Mouse (Mus musculus): ENCODE measurements around the gene Myadm.
A peak's percentile ranks its signal among the peaks of the same experiment; 100 is the strongest.
"Not testable (repeated sequence)": the region's sequence is repeated elsewhere in the genome, so short reads cannot be mapped to it uniquely, and the experiment has no call there.

Gene Myadm

GRCm38 (mm10) chr7:3290257-3291033, 1.6 kb downstream of the Myadm start:
- DNase-seq (ENCODE audit: low spot score): peak; percentile 86

GRCm38 (mm10) chr7:3291197-3291596, 2.3 kb downstream of the Myadm start:
- no peak for DNase-seq (ENCODE audit: low spot score)

- DNase-seq (ENCODE audit: low spot score): no peak
Observed at GRCm38 (mm10) chr7:3291764-3292163, 2.9 kb downstream of the Myadm start.

GRCm38 (mm10) chr7:3292271-3292670, 3.4 kb downstream of the Myadm start:
- not testable (repeated sequence) for DNase-seq (ENCODE audit: low spot score)

- no peak for DNase-seq (ENCODE audit: low spot score)
Observed at GRCm38 (mm10) chr7:3292791-3293190, 3.9 kb downstream of the Myadm start.

- DNase-seq (ENCODE audit: low spot score): no peak
Observed at GRCm38 (mm10) chr7:3294794-3295193, 5.9 kb downstream of the Myadm start.

- DNase-seq (ENCODE audit: low spot score): no peak
Observed at GRCm38 (mm10) chr7:3295321-3296110, 6.6 kb downstream of the Myadm start.

- no peak for DNase-seq (ENCODE audit: low spot score)
Observed at GRCm38 (mm10) chr7:3296711-3297110, 7.8 kb downstream of the Myadm start.

GRCm38 (mm10) chr7:3299941-3300617, 11.2 kb downstream of the Myadm start:
- DNase-seq (ENCODE audit: low spot score): no peak

DNA sequence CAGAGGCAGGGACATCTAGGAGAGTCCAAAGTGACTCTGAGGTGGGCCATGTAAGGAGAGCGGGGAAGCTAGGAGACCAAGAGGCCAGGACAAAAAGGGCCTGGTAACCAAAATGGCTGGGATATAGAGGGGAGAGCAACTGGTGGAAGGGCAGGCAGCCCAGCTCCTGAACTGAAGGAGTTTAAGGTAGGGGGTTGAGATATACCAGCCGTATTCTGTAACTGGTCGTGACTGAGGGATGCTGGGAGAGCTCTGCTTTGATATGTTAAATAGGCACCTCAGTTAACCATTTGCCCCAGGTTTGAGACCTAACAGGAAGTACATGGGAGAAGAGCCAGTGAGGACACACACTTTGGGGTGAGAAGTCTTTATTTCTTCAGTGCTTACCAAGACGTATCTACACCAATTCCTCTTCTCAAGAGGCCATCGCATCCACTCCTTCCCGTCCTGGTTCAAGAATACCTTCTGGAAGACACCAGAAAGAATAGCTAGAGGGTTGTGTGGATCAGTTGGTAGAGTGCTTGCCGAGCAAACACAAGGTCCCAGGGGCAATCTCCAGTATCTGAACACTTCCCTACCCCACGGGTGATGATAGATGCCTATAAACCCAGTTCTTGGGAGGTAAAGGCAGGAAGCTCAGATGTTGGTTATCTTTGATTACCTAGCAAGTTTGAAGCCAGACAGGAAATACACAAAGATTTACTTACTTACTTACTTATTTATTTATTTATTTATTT, 12.2 kb downstream of the Myadm start:
- DNase-seq (ENCODE audit: low spot score): no peak

DNA sequence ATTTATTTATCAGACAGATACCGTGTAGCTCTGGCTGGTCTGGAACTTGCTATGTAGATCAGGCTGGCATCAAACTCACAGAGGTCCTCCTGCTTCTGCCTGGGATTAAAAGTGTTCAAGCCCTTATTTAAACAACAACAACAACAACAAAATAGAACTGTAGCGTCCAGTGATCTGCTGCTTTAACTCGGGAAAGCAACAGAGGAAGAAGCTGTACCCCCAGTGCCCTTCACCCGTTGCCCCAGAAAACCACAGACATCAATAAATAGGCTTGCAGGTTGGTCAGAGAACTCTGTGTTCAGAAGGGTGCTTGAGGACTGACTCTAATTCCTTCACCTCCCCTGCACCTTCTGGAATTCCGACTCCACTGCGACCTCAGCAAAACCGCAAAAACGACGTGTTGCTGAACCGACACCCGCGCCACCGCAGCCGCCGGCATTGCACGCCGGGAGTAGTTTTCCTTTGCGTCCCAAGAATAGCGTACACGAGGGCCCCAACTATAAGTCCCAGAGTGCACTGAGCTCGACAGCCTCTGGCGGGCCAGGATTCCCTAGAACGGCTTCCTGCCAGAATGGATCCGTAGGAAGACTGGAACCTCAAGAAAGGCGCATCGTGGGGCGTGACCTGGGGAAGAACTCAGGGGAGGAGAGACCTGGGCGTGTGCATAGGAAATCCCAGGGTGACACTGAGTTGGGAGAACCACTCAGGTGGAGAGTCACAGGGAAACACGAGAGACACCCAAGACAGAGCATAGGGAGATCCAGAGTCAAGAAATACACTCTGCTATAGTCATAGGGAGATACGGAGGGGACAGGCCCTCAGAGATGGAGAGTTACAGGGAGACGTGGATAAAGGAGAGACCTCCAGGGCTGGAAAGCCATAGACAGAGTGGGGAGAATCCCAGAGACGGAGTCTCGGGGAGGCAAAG, 13.0 kb downstream of the Myadm start:
- DNase-seq (ENCODE audit: low spot score): no peak

DNA sequence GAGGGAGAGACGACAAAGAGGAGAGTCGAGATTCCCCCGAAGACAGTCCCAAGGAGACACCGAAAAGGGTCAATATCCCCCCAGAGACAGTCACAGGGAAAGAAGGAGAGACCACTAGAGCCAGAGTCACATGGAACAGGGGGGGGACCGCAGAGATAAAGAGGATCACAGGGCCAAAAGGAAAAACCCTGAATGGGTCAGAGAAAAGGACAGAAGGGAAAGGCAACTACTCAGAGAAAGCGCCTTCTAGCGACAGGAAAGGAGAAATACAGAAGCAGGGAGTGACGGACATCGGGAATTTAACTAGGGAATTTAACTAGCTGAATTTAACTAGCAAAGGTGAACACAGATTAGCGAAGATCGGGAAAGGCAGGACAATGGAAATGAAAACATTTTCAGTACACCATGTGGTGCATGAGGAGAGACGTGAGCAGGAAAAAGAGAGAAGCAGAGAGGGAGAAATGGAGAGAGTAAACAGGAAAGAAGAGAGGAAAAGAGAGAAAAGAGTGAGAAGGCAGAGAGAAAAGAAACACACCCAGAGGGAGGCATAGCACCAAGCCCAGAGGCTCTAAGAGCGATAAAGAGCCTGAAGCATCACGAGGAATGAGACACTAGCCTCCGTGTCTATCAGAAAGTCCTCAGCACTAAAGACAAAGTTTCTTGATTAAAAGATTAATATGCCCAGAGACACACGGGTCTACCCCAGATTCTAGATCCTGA, 13.8 kb downstream of the Myadm start:
- DNase-seq (ENCODE audit: low spot score): no peak

GRCm38 (mm10) chr7:3303276-3303781, 14.4 kb downstream of the Myadm start:
- DNase-seq (ENCODE audit: low spot score): peak; percentile 17

DNA sequence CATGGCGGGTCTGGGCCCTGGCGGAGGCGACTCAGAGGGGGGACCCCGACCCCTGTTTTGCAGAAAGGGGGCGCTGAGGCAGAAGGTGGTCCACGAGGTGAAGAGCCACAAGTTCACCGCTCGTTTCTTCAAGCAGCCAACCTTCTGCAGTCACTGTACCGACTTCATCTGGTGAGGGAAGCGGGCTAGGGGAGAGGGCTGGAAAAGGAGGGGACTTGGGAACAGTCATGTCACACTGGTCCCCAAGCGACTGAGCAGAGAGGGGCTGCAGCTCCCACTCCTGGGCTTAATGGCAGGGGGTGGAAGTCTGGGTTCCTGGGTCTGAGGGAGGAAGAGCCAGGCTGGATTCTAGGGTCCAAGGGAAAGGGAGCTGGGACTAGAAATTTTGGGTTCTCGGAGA, 14.9 kb downstream of the Myadm start:
- no peak for DNase-seq (ENCODE audit: low spot score)

DNA sequence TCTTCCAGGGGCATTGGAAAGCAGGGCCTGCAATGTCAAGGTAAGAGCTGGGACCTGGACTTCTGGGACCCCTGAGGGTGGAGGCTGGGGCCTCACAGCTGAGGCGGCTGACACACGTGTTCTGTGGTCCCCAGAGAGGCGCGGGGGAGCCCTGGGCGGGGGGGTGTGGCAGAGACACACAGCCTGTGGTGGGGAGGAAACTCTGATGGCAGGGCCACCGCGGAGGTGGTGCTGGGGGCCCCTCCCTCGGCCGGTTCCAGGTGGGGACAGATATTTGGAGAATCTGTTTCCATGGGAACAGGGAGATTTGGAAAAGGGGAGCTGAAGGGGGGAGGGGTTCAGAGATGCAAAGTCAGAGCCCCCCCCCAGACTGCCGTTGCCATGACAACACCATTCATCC, 15.4 kb downstream of the Myadm start:
- peak; percentile 13 for DNase-seq (ENCODE audit: low spot score)

DNA sequence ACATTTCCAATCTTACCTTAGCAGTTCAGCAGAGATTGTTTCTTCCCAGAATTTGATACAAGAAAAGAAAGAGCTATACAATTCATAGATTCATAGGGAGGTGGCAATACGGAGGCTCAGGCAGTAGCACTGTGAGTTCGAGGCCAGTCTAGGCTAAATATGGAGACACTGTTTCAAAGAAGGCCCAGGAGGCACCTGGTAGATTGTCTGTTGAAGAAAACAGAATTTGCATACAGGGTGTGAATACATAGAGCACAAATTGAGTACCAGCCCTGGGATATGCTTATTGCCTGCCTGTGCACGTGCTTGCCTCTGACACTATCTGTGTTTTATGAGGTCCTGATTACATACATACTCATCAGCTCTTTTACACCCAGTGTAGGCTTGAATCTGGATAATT, 17.5 kb downstream of the Myadm start:
- no peak for DNase-seq (ENCODE audit: low spot score)

GRCm38 (mm10) chr7:3308646-3309045, 19.8 kb downstream of the Myadm start:
- no peak for DNase-seq (ENCODE audit: low spot score)

GRCm38 (mm10) chr7:3310233-3310632, 21.4 kb downstream of the Myadm start:
- DNase-seq (ENCODE audit: low spot score): no peak

- no peak for DNase-seq (ENCODE audit: low spot score)
Observed at GRCm38 (mm10) chr7:3313571-3313970, 24.7 kb downstream of the Myadm start.

GRCm38 (mm10) chr7:3314121-3314520, 25.2 kb downstream of the Myadm start:
- DNase-seq (ENCODE audit: low spot score): no peak
